Mouse (Mus musculus): ENCODE results near the gene Syndig1l.

- TF ChIP-seq SRF (IDR thresholded peaks at IDR 0.05; ENCODE audit: control insufficient read depth, insufficient read length, low read depth) (no peak), POLR2A (IDR thresholded peaks at IDR 0.05; ENCODE audit: insufficient read length, low read depth) (no peak), USF1 (IDR thresholded peaks at IDR 0.05; ENCODE audit: low read depth) (no peak)
Measured at GRCm38 (mm10) chr12:84698319-84699081, at the start of gene Syndig1l.
